Mouse (Mus musculus) liver, adult 2 months (tissue): Measurements from ENCODE around the gene Efcab5.

ENCODE experiments used
- CTCF ChIP-seq: fragments of 200-500 bp; IDR thresholded peaks from 2 replicates; pipeline ENCODE4 v1.5.1; 2011; ENCODE audit warnings: low read depth, low read length, control low read depth
- POLR2A ChIP-seq: fragments of 200-500 bp; IDR thresholded peaks from 2 replicates; pipeline ENCODE4 v1.6.1; 2011; ENCODE audit warnings: low read length, control low read depth; ENCODE audit not compliant: insufficient read depth; ENCODE audit errors: extremely low read depth

- no peak for TF ChIP-seq POLR2A
- TF ChIP-seq CTCF = no peak
Observed at GRCm38 (mm10) chr11:77096581-77096980, 92.2 kb downstream of the Efcab5 start.
